Mouse (Mus musculus): Measurements from ENCODE around the gene Lmtk3. TPM values are rescaled to one million over a fixed set of nuclear protein-coding genes. Genes with fewer than 3 reads are reported as not detected.

The Lmtk3 gene
- polyA plus RNA-seq, 1 experiment from 2014 or later, result 11.8 TPM

DNA sequence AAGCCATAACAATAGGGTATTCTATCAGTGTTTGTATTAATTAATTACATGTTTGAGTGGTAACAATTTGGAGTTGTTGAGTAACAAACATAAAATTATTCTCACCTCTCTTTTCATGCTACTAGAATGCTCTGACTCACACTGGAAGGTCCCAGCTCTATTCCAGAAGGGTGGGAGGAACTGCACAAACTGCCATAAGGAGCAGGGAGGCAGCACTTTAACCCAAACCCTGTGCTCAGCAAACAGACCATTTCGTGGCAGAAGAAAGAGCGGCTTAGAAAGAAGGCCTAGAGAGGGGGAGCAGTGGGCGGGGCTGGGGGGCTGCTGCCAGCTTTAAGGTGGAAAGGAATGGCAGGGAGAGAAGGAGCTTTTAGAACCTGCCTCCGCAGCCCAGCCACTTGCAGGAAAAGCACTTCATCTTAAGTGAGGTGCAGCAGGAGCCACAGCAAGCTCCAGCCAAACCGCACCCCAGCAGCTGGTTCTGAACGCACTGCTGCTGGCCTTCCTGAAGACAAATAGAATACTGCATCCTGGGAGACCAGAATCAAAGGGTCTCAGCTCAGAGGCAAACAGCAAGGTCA is 65.0 kb downstream of the Lmtk3 start:
- Histone ChIP-seq H3K9me3 (replicated peaks; ENCODE audit: control insufficient read depth, low read length) (no peaks in the 10 kb centered on the region), H3K27ac (ENCODE audit: low read depth, low read length) (no peak overlapping the region), H3K4me1 (ENCODE audit: control insufficient read depth, insufficient read depth, low read length) (no peaks in the 10 kb centered on the region), H3K36me3 (ENCODE audit: control insufficient read depth, insufficient read depth, low read length) (no peaks in the 10 kb centered on the region), H3K4me2 (ENCODE audit: low read length) (no peak overlapping the region), H3K9ac (ENCODE audit: low read length) (peak overlapping the region; percentile 14; the same call in 1 of the 2 replicates), H3K27me3 (replicated peaks; ENCODE audit: control insufficient read depth, insufficient read depth, low read length) (no peaks in the 10 kb centered on the region), H3K4me3 (ENCODE audit: low read depth, low read length) (no peak overlapping the region)
- 3% methylated on average over 6 of the region's 6 CpGs for WGBS
- ATAC-seq (no peak), DNase-seq (ENCODE audit: low spot score) (no peak)

DNA sequence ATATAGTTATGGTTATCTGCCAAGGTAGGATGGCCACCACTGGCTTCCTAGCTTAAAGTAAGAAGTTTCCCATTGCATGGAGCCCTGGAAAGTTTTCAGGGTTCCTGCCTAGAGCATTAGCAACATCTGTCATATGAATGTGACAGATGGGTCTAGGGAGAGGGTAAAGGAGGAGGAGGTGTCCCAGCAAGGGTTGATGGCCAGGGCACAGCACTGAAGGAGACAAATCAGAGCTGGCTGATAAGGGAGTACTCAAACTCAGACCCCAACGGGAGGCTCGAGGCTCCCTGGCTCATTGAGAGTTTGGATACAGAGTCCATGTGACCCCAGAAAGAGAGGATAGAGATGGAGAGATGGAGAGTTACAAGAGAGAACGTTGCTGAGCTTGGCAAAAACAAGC is 67.1 kb downstream of the Lmtk3 start:
- Histone ChIP-seq H3K27me3 (replicated peaks; ENCODE audit: control insufficient read depth, insufficient read depth, low read length) (no peaks in the 10 kb centered on the region), H3K9me3 (replicated peaks; ENCODE audit: control insufficient read depth, low read length) (no peaks in the 10 kb centered on the region), H3K27ac (ENCODE audit: low read depth, low read length) (no peak overlapping the region), H3K9ac (ENCODE audit: low read length) (no peak overlapping the region), H3K4me2 (ENCODE audit: low read length) (no peak overlapping the region), H3K36me3 (ENCODE audit: control insufficient read depth, insufficient read depth, low read length) (no peaks in the 10 kb centered on the region), H3K4me3 (ENCODE audit: low read depth, low read length) (no peak overlapping the region), H3K4me1 (ENCODE audit: control insufficient read depth, insufficient read depth, low read length) (no peaks in the 10 kb centered on the region)
- no peak for DNase-seq (ENCODE audit: low spot score)
- no peak for ATAC-seq
- 76% methylated on average over 3 of the region's 3 CpGs for WGBS

DNA sequence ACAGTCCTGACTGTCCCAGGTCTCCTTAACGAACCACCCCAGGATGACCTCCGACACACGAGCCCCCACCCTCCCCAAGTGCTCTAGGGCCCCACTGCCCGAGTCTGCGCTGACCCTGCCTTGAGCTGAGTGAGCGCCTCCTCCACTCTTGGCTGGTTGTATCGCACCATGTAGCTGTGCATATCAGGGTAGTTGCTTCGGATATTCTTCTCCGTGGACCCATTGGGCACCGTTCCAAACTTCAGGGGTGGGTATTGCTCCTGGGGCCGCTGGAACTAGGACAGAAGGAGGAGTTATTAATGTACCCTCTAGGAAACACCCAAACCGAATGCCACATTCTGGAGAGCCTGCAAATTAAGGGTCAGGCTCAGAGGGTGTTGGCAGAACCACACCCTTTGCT is 69.6 kb downstream of the Lmtk3 start:
- DNase-seq (ENCODE audit: low spot score) (no peak), ATAC-seq (no peak)
- H3K4me3 ChIP-seq (ENCODE audit: low read depth, low read length), result no peak overlapping the region
- H3K36me3 ChIP-seq (ENCODE audit: control insufficient read depth, insufficient read depth, low read length), result no peaks in the 10 kb centered on the region
- H3K4me2 ChIP-seq (ENCODE audit: low read length), result no peak overlapping the region
- WGBS, result 83% methylated on average over 12 of the region's 12 CpGs
- H3K27me3 ChIP-seq (replicated peaks; ENCODE audit: control insufficient read depth, insufficient read depth, low read length), result peaks cover 11% of the 10 kb centered on the region; the same call in 1 of the 2 replicates
- H3K9me3 ChIP-seq (replicated peaks; ENCODE audit: control insufficient read depth, low read length), result no peaks in the 10 kb centered on the region
- H3K27ac ChIP-seq (ENCODE audit: low read depth, low read length), result no peak overlapping the region
- H3K4me1 ChIP-seq (ENCODE audit: control insufficient read depth, insufficient read depth, low read length), result peaks cover 10% of the 10 kb centered on the region
- H3K9ac ChIP-seq (ENCODE audit: low read length), result no peak overlapping the region

Other genes with a start within 250 kb of the Lmtk3 start
- gene Hsd17b14, start 228.8 kb upstream of the Lmtk3 start, polyA plus RNA-seq (2014; fragmentation: Nextera tagmentation; extraction: Ambion mirVana), result 0.17 and 0.22 TPM in 2 replicates
- 19.6 and 20.1 TPM in 2 replicates for gene Bcat2, start 213.6 kb upstream of the Lmtk3 start, polyA plus RNA-seq (2014; fragmentation: Nextera tagmentation; extraction: Ambion mirVana)
- gene Fgf21, start 168.2 kb upstream of the Lmtk3 start, polyA plus RNA-seq (2014; fragmentation: Nextera tagmentation; extraction: Ambion mirVana), result not detected in 2 replicates
- not detected in 2 replicates for gene Fut1, start 166.4 kb upstream of the Lmtk3 start, polyA plus RNA-seq (2014; fragmentation: Nextera tagmentation; extraction: Ambion mirVana)
- gene Izumo1, start 161.9 kb upstream of the Lmtk3 start, polyA plus RNA-seq (2014; fragmentation: Nextera tagmentation; extraction: Ambion mirVana), result not detected in 2 replicates
- 7.3 and 9.7 TPM in 2 replicates for gene Rasip1, start 156.2 kb upstream of the Lmtk3 start, polyA plus RNA-seq (2014; fragmentation: Nextera tagmentation; extraction: Ambion mirVana)
- 1.3 and 1.9 TPM in 2 replicates for gene Mamstr, start 143.8 kb upstream of the Lmtk3 start, polyA plus RNA-seq (2014; fragmentation: Nextera tagmentation; extraction: Ambion mirVana)
- 0.11 TPM in 1 of 2 replicates, not detected in the other for gene Fut2, start 117.3 kb upstream of the Lmtk3 start, polyA plus RNA-seq (2014; fragmentation: Nextera tagmentation; extraction: Ambion mirVana)
- gene Ntn5, start 99.7 kb upstream of the Lmtk3 start, polyA plus RNA-seq (2014; fragmentation: Nextera tagmentation; extraction: Ambion mirVana), result 0.28 and 0.41 TPM in 2 replicates
- 0.06 and 0.38 TPM in 2 replicates for gene Sec1, start 89.3 kb upstream of the Lmtk3 start, polyA plus RNA-seq (2014; fragmentation: Nextera tagmentation; extraction: Ambion mirVana)
- 22.5 and 22.8 TPM in 2 replicates for gene Car11, start 83.9 kb upstream of the Lmtk3 start, polyA plus RNA-seq (2014; fragmentation: Nextera tagmentation; extraction: Ambion mirVana)
- gene Dbp, start 78.7 kb upstream of the Lmtk3 start, polyA plus RNA-seq (2014; fragmentation: Nextera tagmentation; extraction: Ambion mirVana), result 3.6 and 3.7 TPM in 2 replicates
- gene Rpl18, start 68.3 kb upstream of the Lmtk3 start, polyA plus RNA-seq (2014; fragmentation: Nextera tagmentation; extraction: Ambion mirVana), result 727 and 966 TPM in 2 replicates
- 16.3 and 19.7 TPM in 2 replicates for gene Sphk2, start 65.7 kb upstream of the Lmtk3 start, polyA plus RNA-seq (2014; fragmentation: Nextera tagmentation; extraction: Ambion mirVana)
- gene Fam83e, start 62.5 kb upstream of the Lmtk3 start, polyA plus RNA-seq (2014; fragmentation: Nextera tagmentation; extraction: Ambion mirVana), result 0.11 and 0.15 TPM in 2 replicates
- gene Spaca4, start 57.9 kb upstream of the Lmtk3 start, polyA plus RNA-seq (2014; fragmentation: Nextera tagmentation; extraction: Ambion mirVana), result not detected in 2 replicates
- 4.0 and 5.4 TPM in 2 replicates for gene Sult2b1, start 931 bp downstream of the Lmtk3 start, polyA plus RNA-seq (2014; fragmentation: Nextera tagmentation; extraction: Ambion mirVana)
- 286 TPM in 2 replicates for gene Cyth2, start 30.8 kb downstream of the Lmtk3 start, polyA plus RNA-seq (2014; fragmentation: Nextera tagmentation; extraction: Ambion mirVana)
- gene Kcnj14, start 41.0 kb downstream of the Lmtk3 start, polyA plus RNA-seq (2014; fragmentation: Nextera tagmentation; extraction: Ambion mirVana), result 0.41 and 0.78 TPM in 2 replicates
- gene Grwd1, start 47.2 kb downstream of the Lmtk3 start, polyA plus RNA-seq (2014; fragmentation: Nextera tagmentation; extraction: Ambion mirVana), result 45.2 and 46.7 TPM in 2 replicates
- 104 and 111 TPM in 2 replicates for gene Kdelr1, start 89.0 kb downstream of the Lmtk3 start, polyA plus RNA-seq (2014; fragmentation: Nextera tagmentation; extraction: Ambion mirVana)
- gene Grin2d, start 94.6 kb downstream of the Lmtk3 start, polyA plus RNA-seq (2014; fragmentation: Nextera tagmentation; extraction: Ambion mirVana), result 0.52 and 0.77 TPM in 2 replicates
- gene Syngr4, start 113.0 kb downstream of the Lmtk3 start, polyA plus RNA-seq (2014; fragmentation: Nextera tagmentation; extraction: Ambion mirVana), result 0.51 and 0.55 TPM in 2 replicates
- gene Tmem143, start 113.2 kb downstream of the Lmtk3 start, polyA plus RNA-seq (2014; fragmentation: Nextera tagmentation; extraction: Ambion mirVana), result 5.1 and 6.2 TPM in 2 replicates
- 27.9 and 32.8 TPM in 2 replicates for gene Emp3, start 137.7 kb downstream of the Lmtk3 start, polyA plus RNA-seq (2014; fragmentation: Nextera tagmentation; extraction: Ambion mirVana)
- 2.6 and 2.7 TPM in 2 replicates for gene Ccdc114, start 140.3 kb downstream of the Lmtk3 start, polyA plus RNA-seq (2014; fragmentation: Nextera tagmentation; extraction: Ambion mirVana)
- 0.30 and 0.33 TPM in 2 replicates for gene Abcc6, start 246.6 kb downstream of the Lmtk3 start, polyA plus RNA-seq (2014; fragmentation: Nextera tagmentation; extraction: Ambion mirVana)
- 19.6 and 25.9 TPM in 2 replicates for gene Nomo1, start 250.0 kb downstream of the Lmtk3 start, polyA plus RNA-seq (2014; fragmentation: Nextera tagmentation; extraction: Ambion mirVana)